In the genomic region with DNA sequence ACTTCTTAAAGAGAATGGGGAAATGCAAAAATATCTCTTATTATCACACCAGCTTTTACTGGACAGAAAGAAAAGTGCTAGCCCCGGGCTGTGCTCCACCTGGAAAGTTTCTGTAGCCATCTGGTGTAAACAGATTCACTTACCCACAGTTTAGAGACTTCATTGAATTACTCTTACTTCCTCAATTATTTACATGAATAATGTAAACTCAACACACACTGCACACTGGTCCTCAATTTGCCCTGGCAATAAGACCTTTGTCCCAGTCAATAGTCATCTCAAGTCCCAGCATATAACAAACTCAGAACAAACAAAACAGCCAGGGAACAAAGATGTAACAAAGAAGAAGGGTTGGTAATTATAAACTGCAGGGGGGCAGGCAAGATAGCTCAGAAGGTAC, we compare ENCODE assay signal across 15 mouse cellular contexts.
"Had no signal": no experiment of that assay in that cellular context is flagged by ENCODE, and none has a peak within 500 bp of the region (broad histone marks: within the 10 kb centered on the region; RNA-seq: fewer than 3 reads in every experiment).

No protein-coding gene starts in this region.

- H3K4me1 ChIP-seq: limb, embryonic 10.5 days; limb, embryonic 13.5 days; midbrain, embryonic 13.5 days; stomach, embryonic 15.5 days had no signal

- H3K9ac ChIP-seq: limb, embryonic 13.5 days; liver, embryonic 13.5 days; midbrain, embryonic 13.5 days; stomach, embryonic 15.5 days had no signal

- H3K4me2 ChIP-seq: limb, embryonic 13.5 days; liver, embryonic 13.5 days; midbrain, embryonic 13.5 days; stomach, embryonic 15.5 days had no signal

- H3K27ac ChIP-seq: kidney, postnatal 0 days; layer of hippocampus, adult 2 months; limb, embryonic 10.5 days; limb, embryonic 13.5 days; liver, embryonic 13.5 days; macrophage; midbrain, embryonic 13.5 days; stomach, embryonic 15.5 days had no signal

- H3K4me3 ChIP-seq: layer of hippocampus, adult 2 months; limb, embryonic 10.5 days; limb, embryonic 13.5 days; liver, embryonic 13.5 days; midbrain, embryonic 13.5 days; stomach, embryonic 15.5 days had no signal

- DNase-seq: kidney, adult 18-20 months; kidney, adult 9 months; kidney, postnatal 25 days; layer of hippocampus, adult 9-11 months; liver, embryonic 13.5 days; lung, adult 2 months; lung, postnatal 14 days; thymus, postnatal 25 days had no signal

- H3K9me3 ChIP-seq: limb, embryonic 10.5 days; limb, embryonic 13.5 days; liver, embryonic 13.5 days; midbrain, embryonic 13.5 days; stomach, embryonic 15.5 days had no signal

- ATAC-seq: midbrain, embryonic 13.5 days had no signal

- H3K27me3 ChIP-seq: limb, embryonic 13.5 days; liver, embryonic 13.5 days; midbrain, embryonic 13.5 days; stomach, embryonic 15.5 days had no signal
